ENCODE assay signal across 24 mouse cellular contexts in genomic region chrX:162678820-162679219, GRCm38 (mm10). TPM values are rescaled to one million over a fixed set of nuclear protein-coding genes. Genes with fewer than 3 reads are reported as not detected.
DNase-seq lines count a peak whose midpoint lies in the region; ATAC-seq and TF ChIP-seq lines count a peak whose summit lies in the region.
"Had no signal": no experiment of that assay in that cellular context is flagged by ENCODE, and none has a peak within 500 bp of the region (broad histone marks: within the 10 kb centered on the region; RNA-seq: fewer than 3 reads in every experiment).

No protein-coding gene starts in this region.

- ATAC-seq in heart, embryonic 12.5 days (ENCODE audit: insufficient number of reproducible peaks, low FRiP score) = peak; percentile 77; the same call in 1 of the 2 replicates
- ATAC-seq in liver, embryonic 12.5 days = peak; percentile 95
- ATAC-seq in megakaryocyte-erythroid progenitor cell, adult 5-6 weeks (replicated peaks; ENCODE audit: low FRiP score, low TSS enrichment, poor library complexity, severe bottlenecking) = peak; percentile 95

- no peaks in the 10 kb centered on the region for H3K36me3 ChIP-seq in heart, embryonic 12.5 days
- H3K36me3 ChIP-seq in liver, embryonic 12.5 days = no peaks in the 10 kb centered on the region
- H3K36me3 ChIP-seq: embryonic facial prominence, embryonic 15.5 days; forebrain, embryonic 12.5 days; hindbrain, embryonic 12.5 days; limb, embryonic 10.5 days; lung, embryonic 15.5 days; neural tube, embryonic 15.5 days had no signal

- TF ChIP-seq CTCF in lung, adult 2 months (IDR thresholded peaks at IDR 0.05; ENCODE audit: insufficient read depth, low read length) = no peak

- no peak overlapping the region for H3K4me3 ChIP-seq in heart, embryonic 12.5 days
- no peak overlapping the region for H3K4me3 ChIP-seq in liver, embryonic 12.5 days
- H3K4me3 ChIP-seq in lung, adult 2 months (replicated peaks; ENCODE audit: extremely low read depth, low read depth, low read length) = no peak overlapping the region
- H3K4me3 ChIP-seq: embryonic facial prominence, embryonic 15.5 days; forebrain, embryonic 12.5 days; hindbrain, embryonic 12.5 days; layer of hippocampus, adult 2 months; limb, embryonic 10.5 days; lung, embryonic 15.5 days; myocyte; neural tube, embryonic 15.5 days had no signal

- H3K27ac ChIP-seq in heart, embryonic 12.5 days (ENCODE audit: poor library complexity, severe bottlenecking) = no peak overlapping the region
- H3K27ac ChIP-seq in liver, embryonic 12.5 days = peak overlapping the region; percentile 86
- H3K27ac ChIP-seq: embryonic facial prominence, embryonic 15.5 days; forebrain, embryonic 12.5 days; hindbrain, embryonic 12.5 days; kidney, postnatal 0 days; layer of hippocampus, adult 2 months; limb, embryonic 10.5 days; lung, embryonic 15.5 days; macrophage; neural tube, embryonic 15.5 days had no signal

- TF ChIP-seq POLR2A in lung, adult 2 months (IDR thresholded peaks at IDR 0.05; ENCODE audit: borderline replicate concordance, extremely low read depth, low read depth, low read length) = no peak

- H3K9me3 ChIP-seq in heart, embryonic 12.5 days (replicated peaks) = no peaks in the 10 kb centered on the region
- no peaks in the 10 kb centered on the region for H3K9me3 ChIP-seq in liver, embryonic 12.5 days (replicated peaks)
- H3K9me3 ChIP-seq: embryonic facial prominence, embryonic 15.5 days; forebrain, embryonic 12.5 days; hindbrain, embryonic 12.5 days; limb, embryonic 10.5 days; lung, embryonic 15.5 days; neural tube, embryonic 15.5 days had no signal

- no peak for DNase-seq in heart, adult 11 months
- peak; percentile 81 for DNase-seq in MEL-GATA-1-ER (ENCODE audit: extremely low read depth, low read depth)
- DNase-seq in cerebellum, postnatal 36 days = no peak
- DNase-seq in lung, adult 2 months = no peak
- DNase-seq: adrenal gland, postnatal 10 days; cerebellum, adult 8-10 months; embryo, embryonic 11 days; midbrain, embryonic 14.5 days; right cerebral cortex, postnatal 4 days; thymus, postnatal 14 days had no signal

- H3K4me2 ChIP-seq in heart, embryonic 12.5 days = no peak overlapping the region
- peak overlapping the region; percentile 33 for H3K4me2 ChIP-seq in liver, embryonic 12.5 days
- H3K4me2 ChIP-seq: embryonic facial prominence, embryonic 15.5 days; forebrain, embryonic 12.5 days; hindbrain, embryonic 12.5 days; lung, embryonic 15.5 days; neural tube, embryonic 15.5 days had no signal

- H3K4me1 ChIP-seq in heart, embryonic 12.5 days (replicated peaks) = no peaks in the 10 kb centered on the region
- H3K4me1 ChIP-seq in liver, embryonic 12.5 days = peaks cover 41% of the 10 kb centered on the region
- no peaks in the 10 kb centered on the region for H3K4me1 ChIP-seq in lung, adult 2 months (ENCODE audit: control insufficient read depth, insufficient read depth, low read length)
- H3K4me1 ChIP-seq: embryonic facial prominence, embryonic 15.5 days; forebrain, embryonic 12.5 days; hindbrain, embryonic 12.5 days; limb, embryonic 10.5 days; lung, embryonic 15.5 days; neural tube, embryonic 15.5 days had no signal

- no peaks in the 10 kb centered on the region for H3K27me3 ChIP-seq in heart, embryonic 12.5 days (replicated peaks)
- no peaks in the 10 kb centered on the region for H3K27me3 ChIP-seq in liver, embryonic 12.5 days (replicated peaks)
- H3K27me3 ChIP-seq: CH12.LX; embryonic facial prominence, embryonic 15.5 days; forebrain, embryonic 12.5 days; hindbrain, embryonic 12.5 days; lung, embryonic 15.5 days; neural tube, embryonic 15.5 days had no signal

- H3K9ac ChIP-seq in heart, embryonic 12.5 days = no peak overlapping the region
- no peak overlapping the region; the same call in 1 of the 2 replicates for H3K9ac ChIP-seq in liver, embryonic 12.5 days
- H3K9ac ChIP-seq: embryonic facial prominence, embryonic 15.5 days; forebrain, embryonic 12.5 days; hindbrain, embryonic 12.5 days; lung, embryonic 15.5 days; neural tube, embryonic 15.5 days had no signal

- 35% methylated on average over 2 of the region's 2 CpGs for WGBS in heart, embryonic 12.5 days
- WGBS in liver, embryonic 12.5 days (ENCODE audit: insufficient replicate concordance) = 31% methylated on average over 2 of the region's 2 CpGs
- 55% methylated on average over 2 of the region's 2 CpGs for WGBS in lung, adult 2 months

RNA-seq across cellular contexts. Expression of gene Reps2, which starts 35.4 kb away (rescaled TPM):
- 0.45 and 0.52 TPM in 2 replicates for polyA plus RNA-seq in heart, embryonic 12.5 days (2016; fragmentation: Nextera tagmentation; extraction: Ambion mirVana)
- 1.1 and 1.4 TPM in 2 replicates for polyA plus RNA-seq in liver, embryonic 12.5 days (2016; fragmentation: Nextera tagmentation; extraction: Ambion mirVana)
- 16.8 and 17.0 TPM in 2 replicates for total RNA-seq in megakaryocyte-erythroid progenitor cell, adult 5-6 weeks (2014; fragmentation: Nextera tagmentation)
- 12.2 and 15.8 TPM in 2 replicates for total RNA-seq in megakaryocyte-erythroid progenitor cell, adult 5-6 weeks (2017)
- polyA plus RNA-seq in lung, adult 2 months (2012; rRNA removed) = 4.7 and 7.7 TPM in 2 replicates
- total RNA-seq: CH12.LX had no signal
